In the genomic region with DNA sequence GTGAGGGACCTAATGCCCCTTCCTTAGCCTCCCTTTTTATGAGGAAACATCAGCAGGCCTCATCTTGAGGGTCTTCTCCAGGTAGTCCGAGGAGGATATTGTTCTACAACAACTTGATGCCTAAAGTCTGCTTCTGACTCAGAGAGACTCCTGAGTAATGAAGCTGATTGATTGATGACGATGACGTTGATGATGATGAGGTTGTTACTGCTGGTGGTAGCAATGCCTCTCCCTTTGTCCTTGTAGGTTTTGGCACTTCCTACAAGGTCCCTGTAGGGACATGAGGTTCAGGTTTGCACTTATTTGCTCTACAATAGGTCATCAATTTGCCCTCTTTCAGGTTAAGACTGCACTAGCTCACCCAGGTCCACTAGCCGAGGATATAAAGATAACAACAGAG, we compare ENCODE assay signal across 31 mouse cellular contexts.
"Had no signal": no experiment of that assay in that cellular context is flagged by ENCODE, and none has a peak within 500 bp of the region (broad histone marks: within the 10 kb centered on the region; RNA-seq: fewer than 3 reads in every experiment).

No protein-coding gene starts in this region.

- DNase-seq: left cerebral cortex, postnatal 4 days; liver; liver, embryonic 13.5 days; liver, postnatal 0 days; lung, adult 18-20 months; lung, adult 2 months; lung, embryonic 14.5 days; lung, postnatal 10 days; lung, postnatal 14 days; lung, postnatal 36 days; lung, postnatal 4 days; midbrain, embryonic 14.5 days had no signal

- ATAC-seq: liver, embryonic 12.5 days; liver, postnatal 0 days; lung, postnatal 0 days; midbrain, embryonic 13.5 days; midbrain, embryonic 16.5 days had no signal

- H3K27me3 ChIP-seq: limb, embryonic 12.5 days; limb, embryonic 13.5 days; limb, embryonic 15.5 days; liver, embryonic 12.5 days; liver, embryonic 13.5 days; liver, embryonic 15.5 days; lung, embryonic 15.5 days; megakaryocyte, embryonic 14.5 days; neural tube, embryonic 12.5 days; neural tube, embryonic 13.5 days had no signal

- H3K4me2 ChIP-seq: limb, embryonic 12.5 days; limb, embryonic 13.5 days; limb, embryonic 15.5 days; liver, embryonic 11.5 days; liver, embryonic 12.5 days; liver, embryonic 13.5 days; liver, embryonic 15.5 days; lung, embryonic 14.5 days; lung, embryonic 15.5 days; midbrain, embryonic 12.5 days; midbrain, embryonic 13.5 days; neural tube, embryonic 12.5 days; neural tube, embryonic 13.5 days had no signal

- H3K27ac ChIP-seq: limb, embryonic 10.5 days; limb, embryonic 12.5 days; limb, embryonic 13.5 days; limb, embryonic 15.5 days; liver, embryonic 12.5 days; liver, embryonic 13.5 days; liver, embryonic 14.5 days; liver, embryonic 15.5 days; lung, embryonic 15.5 days; macrophage; midbrain, embryonic 10.5 days; midbrain, embryonic 12.5 days; midbrain, embryonic 13.5 days; neural tube, embryonic 12.5 days; neural tube, embryonic 13.5 days had no signal

- H3K4me3 ChIP-seq: limb, embryonic 10.5 days; limb, embryonic 12.5 days; limb, embryonic 13.5 days; limb, embryonic 15.5 days; liver, embryonic 12.5 days; liver, embryonic 13.5 days; liver, embryonic 15.5 days; lung, embryonic 15.5 days; megakaryocyte, embryonic 14.5 days; midbrain, embryonic 10.5 days; midbrain, embryonic 12.5 days; midbrain, embryonic 13.5 days; myocyte; neural tube, embryonic 12.5 days; neural tube, embryonic 13.5 days had no signal

- H3K36me3 ChIP-seq: limb, embryonic 10.5 days; limb, embryonic 12.5 days; limb, embryonic 13.5 days; limb, embryonic 15.5 days; liver, embryonic 12.5 days; liver, embryonic 13.5 days; liver, embryonic 15.5 days; lung, embryonic 15.5 days; midbrain, embryonic 10.5 days; midbrain, embryonic 12.5 days; midbrain, embryonic 13.5 days; neural tube, embryonic 12.5 days; neural tube, embryonic 13.5 days had no signal

- H3K9ac ChIP-seq: limb, embryonic 12.5 days; limb, embryonic 13.5 days; limb, embryonic 15.5 days; liver, embryonic 12.5 days; liver, embryonic 13.5 days; liver, embryonic 14.5 days; liver, embryonic 15.5 days; liver, postnatal 0 days; lung, embryonic 14.5 days; lung, embryonic 15.5 days; midbrain, embryonic 12.5 days; midbrain, embryonic 13.5 days; neural tube, embryonic 12.5 days; neural tube, embryonic 13.5 days had no signal

- H3K4me1 ChIP-seq: limb, embryonic 12.5 days; liver, embryonic 15.5 days; megakaryocyte, embryonic 14.5 days; midbrain, embryonic 12.5 days; midbrain, embryonic 13.5 days; neural tube, embryonic 12.5 days; neural tube, embryonic 13.5 days had no signal

- H3K9me3 ChIP-seq: limb, embryonic 10.5 days; limb, embryonic 12.5 days; limb, embryonic 13.5 days; limb, embryonic 15.5 days; liver, embryonic 12.5 days; liver, embryonic 13.5 days; liver, embryonic 15.5 days; lung, embryonic 15.5 days; midbrain, embryonic 10.5 days; midbrain, embryonic 12.5 days; midbrain, embryonic 13.5 days; neural tube, embryonic 12.5 days; neural tube, embryonic 13.5 days had no signal
